Mouse (Mus musculus) liver, adult 10 weeks (tissue): ENCODE results near the gene Id1. TPM values are rescaled to one million over a fixed set of nuclear protein-coding genes. Genes with fewer than 3 reads are reported as not detected.

ENCODE experiments used
- polyA plus RNA-seq: library from polyadenylated mRNA; stranded (reverse); fragments of 350-450 nt; fragmentation: Illumina TruSeq; extraction: RNeasy Lipid Tissue Mini Kit (QIAGEN cat#74804); gene quantifications from one replicate; pipeline ENCODE4 v1.2.3, GENCODE M21; 2014; ENCODE audit warnings: low read depth, low replicate concordance

Gene Id1
- polyA plus RNA-seq, result 8.1 TPM

GRCm38 (mm10) chr2:152736090-152736601 is at the start of gene Id1:
Gene Id1, plus strand, starts transcription at chr2:152736251.

GRCm38 (mm10) chr2:152686806-152687267 is 49.2 kb upstream of the Id1 start, which contains the start of gene Mcts2:
Gene Mcts2, plus strand, starts transcription at chr2:152687035.

GRCm38 (mm10) chr2:152753944-152754711 is 18.1 kb downstream of the Id1 start, which contains the start of gene Cox4i2:
Gene Cox4i2, plus strand, starts transcription at chr2:152754173.

Other genes with a start within 250 kb of the Id1 start
- gene Defb22, start 246.1 kb upstream of the Id1 start, polyA plus RNA-seq, result not detected
- gene Defb26, start 224.6 kb upstream of the Id1 start, polyA plus RNA-seq, result not detected
- gene Defb28, start 218.0 kb upstream of the Id1 start, polyA plus RNA-seq, result not detected
- gene Defb29, start 196.2 kb upstream of the Id1 start, polyA plus RNA-seq, result not detected
- not detected for gene Gm17416, start 166.9 kb upstream of the Id1 start, polyA plus RNA-seq
- not detected for gene Defb21, start 163.5 kb upstream of the Id1 start, polyA plus RNA-seq
- gene Defb19, start 155.9 kb upstream of the Id1 start, polyA plus RNA-seq, result not detected
- gene Defb45, start 136.9 kb upstream of the Id1 start, polyA plus RNA-seq, result not detected
- not detected for gene Defb36, start 131.9 kb upstream of the Id1 start, polyA plus RNA-seq
- gene Defb25, start 113.2 kb upstream of the Id1 start, polyA plus RNA-seq, result not detected
- gene Rem1, start 109.3 kb upstream of the Id1 start, polyA plus RNA-seq, result not detected
- 35.5 TPM for gene H13, start 66.8 kb upstream of the Id1 start, polyA plus RNA-seq
- gene Mcts2, start 49.2 kb upstream of the Id1 start, polyA plus RNA-seq, result 6.6 TPM
- gene Cox4i2, start 17.9 kb downstream of the Id1 start, polyA plus RNA-seq, result not detected
- gene Bcl2l1, start 95.5 kb downstream of the Id1 start, polyA plus RNA-seq, result 12.8 TPM
- 0.37 TPM for gene Tpx2, start 111.7 kb downstream of the Id1 start, polyA plus RNA-seq
- not detected for gene Mylk2, start 175.1 kb downstream of the Id1 start, polyA plus RNA-seq
- gene Foxs1, start 197.0 kb downstream of the Id1 start, polyA plus RNA-seq, result not detected
- gene Dusp15, start 215.4 kb downstream of the Id1 start, polyA plus RNA-seq, result not detected
- not detected for gene Ttll9, start 226.2 kb downstream of the Id1 start, polyA plus RNA-seq